ENCODE assay signal across 17 mouse cellular contexts in the genomic region with DNA sequence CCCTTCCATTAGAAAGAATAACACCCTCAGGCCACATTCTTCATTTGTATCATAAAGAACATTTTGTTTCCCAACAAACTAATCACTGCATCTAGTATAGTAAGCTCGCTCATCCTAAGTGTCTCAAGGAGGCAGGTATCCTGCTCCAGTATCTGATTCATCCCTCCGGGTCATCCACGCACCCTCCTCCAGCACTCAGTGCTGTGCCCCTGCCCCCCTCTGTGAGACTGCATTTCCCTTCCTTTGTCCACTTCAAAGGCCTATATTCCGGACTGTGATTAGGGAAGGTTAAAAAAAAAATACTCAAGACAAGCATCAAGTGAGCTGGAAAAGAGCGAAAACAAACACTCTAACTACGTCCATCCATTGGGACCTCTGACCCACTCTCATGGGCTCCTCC.
"Had no signal": no experiment of that assay in that cellular context is flagged by ENCODE, and none has a peak within 500 bp of the region (broad histone marks: within the 10 kb centered on the region; RNA-seq: fewer than 3 reads in every experiment).

No protein-coding gene starts in this region.

- H3K9me3 ChIP-seq: limb, embryonic 10.5 days; limb, embryonic 13.5 days; liver, embryonic 12.5 days; liver, embryonic 15.5 days; midbrain, embryonic 10.5 days; neural tube, embryonic 13.5 days had no signal

- ATAC-seq: liver, embryonic 12.5 days; midbrain, embryonic 13.5 days had no signal

- H3K27ac ChIP-seq: layer of hippocampus, adult 2 months; limb, embryonic 10.5 days; limb, embryonic 13.5 days; liver, embryonic 12.5 days; liver, embryonic 15.5 days; macrophage; midbrain, embryonic 10.5 days; midbrain, embryonic 13.5 days; neural tube, embryonic 13.5 days had no signal

- H3K4me1 ChIP-seq: limb, embryonic 10.5 days; limb, embryonic 13.5 days; liver, embryonic 12.5 days; liver, embryonic 15.5 days had no signal

- H3K36me3 ChIP-seq: liver, embryonic 12.5 days; liver, embryonic 15.5 days had no signal

- H3K27me3 ChIP-seq: limb, embryonic 13.5 days; liver, embryonic 12.5 days; liver, embryonic 15.5 days; midbrain, embryonic 13.5 days; neural tube, embryonic 13.5 days had no signal

- H3K4me2 ChIP-seq: limb, embryonic 13.5 days; liver, embryonic 12.5 days; liver, embryonic 15.5 days; midbrain, embryonic 13.5 days; neural tube, embryonic 13.5 days had no signal

- H3K4me3 ChIP-seq: layer of hippocampus, adult 2 months; limb, embryonic 10.5 days; limb, embryonic 13.5 days; liver, embryonic 12.5 days; liver, embryonic 15.5 days; midbrain, embryonic 10.5 days; midbrain, embryonic 13.5 days; myocyte; neural tube, embryonic 13.5 days had no signal

- H3K9ac ChIP-seq: limb, embryonic 13.5 days; liver, embryonic 12.5 days; liver, embryonic 15.5 days; midbrain, embryonic 13.5 days; neural tube, embryonic 13.5 days had no signal

- DNase-seq: kidney, adult 8-10 months; kidney, postnatal 25 days; layer of hippocampus, adult 9-11 months; liver; lung, adult 18-20 months; thymus, adult 18-20 months; thymus, postnatal 36 days had no signal
